Mouse (Mus musculus) kidney, adult 2 months (tissue): ENCODE data around the gene Thoc3.

Experiments used
- CTCF ChIP-seq: fragments of 200-500 bp; conservative IDR thresholded peaks from 2 replicates; pipeline ENCODE4 v1.5.1; 2011; ENCODE audit warnings: low read depth, mild to moderate bottlenecking, control low read depth, low read length, moderate library complexity, mixed read lengths; ENCODE audit not compliant: insufficient read depth, insufficient read length
- POLR2A ChIP-seq: fragments of 200-500 bp; IDR thresholded peaks from one replicate; pipeline ENCODE4 v1.6.1; 2011; ENCODE audit warnings: low read depth, low read length, control low read depth

DNA sequence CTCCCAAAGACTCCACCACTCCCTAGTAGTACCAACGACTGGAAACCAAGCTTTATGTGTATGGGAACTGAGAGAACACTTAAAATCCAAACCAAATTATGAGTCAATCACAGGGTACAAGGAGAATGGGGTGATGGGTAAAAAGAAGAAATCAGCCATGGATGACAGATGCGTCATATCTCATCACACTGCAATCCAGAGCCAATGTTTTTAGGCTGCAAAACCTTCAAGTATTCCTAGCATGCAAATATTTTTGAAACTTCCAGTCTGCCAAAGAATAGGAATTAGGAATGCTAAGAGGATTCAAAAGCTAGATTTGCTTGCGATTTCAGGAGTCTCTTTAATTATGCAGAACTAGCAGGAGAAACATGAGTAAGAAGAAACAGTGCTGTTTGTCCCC is 39.9 kb downstream of the Thoc3 start:
- no peak for TF ChIP-seq POLR2A
- no peak for TF ChIP-seq CTCF
